Mouse (Mus musculus) spleen, postnatal 10 days (tissue): Measurements from ENCODE around the gene Jmjd6.

Experiments used
- DNase-seq, 2 experiments: peaks; one replicate each; pipeline ENCODE4 v3.0.0; 2021 to 2022; ENCODE audit warnings: low spot score in 2 of 2

Gene Jmjd6

GRCm38 (mm10) chr11:116843261-116844233, at the start of gene Jmjd6, which contains the start of gene Mettl23:
Gene Jmjd6 (minus strand): TSS chr11:116843449.
Gene Mettl23 (plus strand): TSS chr11:116843278.
- peak; percentile 89 to 96 for DNase-seq

- no peak for DNase-seq
Measured at GRCm38 (mm10) chr11:116887136-116887535, 43.9 kb upstream of the Jmjd6 start.

- DNase-seq, result peak; percentile 49 to 74
Measured at GRCm38 (mm10) chr11:116885275-116886151, 42.3 kb upstream of the Jmjd6 start.

- DNase-seq, result no peak
Measured at GRCm38 (mm10) chr11:116884061-116884460, 40.8 kb upstream of the Jmjd6 start.

- no peak for DNase-seq
Measured at GRCm38 (mm10) chr11:116882446-116882845, 39.2 kb upstream of the Jmjd6 start.

- no peak for DNase-seq
Measured at GRCm38 (mm10) chr11:116881440-116881839, 38.2 kb upstream of the Jmjd6 start.

GRCm38 (mm10) chr11:116880839-116881238, 37.6 kb upstream of the Jmjd6 start:
- DNase-seq, result no peak

GRCm38 (mm10) chr11:116878454-116878853, 35.2 kb upstream of the Jmjd6 start:
- no peak for DNase-seq

- DNase-seq, result no peak
Measured at GRCm38 (mm10) chr11:116873987-116874386, 30.7 kb upstream of the Jmjd6 start.

- no peak for DNase-seq
Measured at GRCm38 (mm10) chr11:116871538-116871937, 28.3 kb upstream of the Jmjd6 start.

GRCm38 (mm10) chr11:116869641-116870040, 26.4 kb upstream of the Jmjd6 start:
- DNase-seq, result no peak

- no peak for DNase-seq
Measured at GRCm38 (mm10) chr11:116869223-116869622, 26.0 kb upstream of the Jmjd6 start.

- no peak for DNase-seq
Measured at GRCm38 (mm10) chr11:116868129-116868528, 24.9 kb upstream of the Jmjd6 start.

- DNase-seq, result no peak
Measured at GRCm38 (mm10) chr11:116865945-116866585, 22.8 kb upstream of the Jmjd6 start.

- no peak for DNase-seq
Measured at GRCm38 (mm10) chr11:116864444-116864843, 21.2 kb upstream of the Jmjd6 start.

GRCm38 (mm10) chr11:116857183-116857850, 14.1 kb upstream of the Jmjd6 start:
- DNase-seq, result no peak

GRCm38 (mm10) chr11:116854279-116854678, 11.0 kb upstream of the Jmjd6 start:
- no peak for DNase-seq

- peak; percentile 98 for DNase-seq
Measured at GRCm38 (mm10) chr11:116853512-116853928, 10.3 kb upstream of the Jmjd6 start.

- DNase-seq, result peak; percentile 96 to 98
Measured at GRCm38 (mm10) chr11:116852891-116853511, 9.8 kb upstream of the Jmjd6 start, which contains the start of gene Srsf2. Gene Srsf2 (minus strand): TSS chr11:116853094.

- DNase-seq, result peak; percentile 82 to 86
Measured at GRCm38 (mm10) chr11:116852291-116852890, 9.1 kb upstream of the Jmjd6 start, which contains the start of gene Mfsd11. Gene Mfsd11 (plus strand): TSS chr11:116852440.
